Mouse (Mus musculus) midbrain, embryonic 15.5 days (tissue): ENCODE data around the gene Rnf17. TPM values are rescaled to one million over a fixed set of nuclear protein-coding genes. Genes with fewer than 3 reads are reported as not detected.

Experiments used
- polyA plus RNA-seq: library from polyadenylated mRNA; unstranded; fragments of >200 nt; fragmentation: Nextera tagmentation; extraction: Ambion mirVana; gene quantifications from 2 replicates; pipeline ENCODE4 v1.2.1, GENCODE M21; 2015

The Rnf17 gene
- polyA plus RNA-seq, 1 experiment from 2014 or later: 1.3 TPM

Other genes with a start within 250 kb of the Rnf17 start
- not detected in 2 replicates for gene Gzmg, start 243.0 kb upstream of the Rnf17 start, polyA plus RNA-seq
- not detected in 2 replicates for gene Gzmn, start 228.0 kb upstream of the Rnf17 start, polyA plus RNA-seq
- not detected in 2 replicates for gene Gzmf, start 191.2 kb upstream of the Rnf17 start, polyA plus RNA-seq
- not detected in 2 replicates for gene Gzmc, start 167.9 kb upstream of the Rnf17 start, polyA plus RNA-seq
- gene Gzmb, start 140.3 kb upstream of the Rnf17 start, polyA plus RNA-seq: not detected in 2 replicates
- gene Atp12a, start 37.5 kb upstream of the Rnf17 start, polyA plus RNA-seq: 0.10 and 0.28 TPM in 2 replicates
- gene Cenpj, start 172.8 kb downstream of the Rnf17 start, polyA plus RNA-seq: 6.2 and 6.3 TPM in 2 replicates
- gene Parp4, start 173.0 kb downstream of the Rnf17 start, polyA plus RNA-seq: 0.94 and 1.6 TPM in 2 replicates